Mouse (Mus musculus) heart, postnatal 0 days (tissue): ENCODE measurements around the gene Spata17.

Experiments used
- CTCF ChIP-seq: IDR thresholded peaks from 2 replicates; pipeline ENCODE4 v1.5.1; 2016; ENCODE audit warnings: antibody characterized with exemption, control low read depth, low read depth
- EP300 ChIP-seq: IDR thresholded peaks from 2 replicates; pipeline ENCODE4 v1.6.1; 2016; ENCODE audit warnings: antibody characterized with exemption, low read depth

GRCm38 (mm10) chr1:187092546-187092945 lies 122.7 kb downstream of the Spata17 start:
- TF ChIP-seq EP300 (no peak), CTCF (no peak)
